Mouse (Mus musculus) olfactory bulb, adult 2 months (tissue): ENCODE results near the gene Wnt3a.

Experiments used
- CTCF ChIP-seq: fragments of 200-500 bp; IDR thresholded peaks from 2 replicates; pipeline ENCODE4 v1.5.1; 2012; ENCODE audit warnings: low read depth, mild to moderate bottlenecking, low read length, moderate library complexity; ENCODE audit not compliant: insufficient read depth
- POLR2A ChIP-seq: fragments of 200-500 bp; IDR thresholded peaks from 2 replicates; pipeline ENCODE4 v1.6.1; 2012; ENCODE audit warnings: mild to moderate bottlenecking, low read depth, low read length, moderate library complexity; ENCODE audit not compliant: insufficient read depth

DNA sequence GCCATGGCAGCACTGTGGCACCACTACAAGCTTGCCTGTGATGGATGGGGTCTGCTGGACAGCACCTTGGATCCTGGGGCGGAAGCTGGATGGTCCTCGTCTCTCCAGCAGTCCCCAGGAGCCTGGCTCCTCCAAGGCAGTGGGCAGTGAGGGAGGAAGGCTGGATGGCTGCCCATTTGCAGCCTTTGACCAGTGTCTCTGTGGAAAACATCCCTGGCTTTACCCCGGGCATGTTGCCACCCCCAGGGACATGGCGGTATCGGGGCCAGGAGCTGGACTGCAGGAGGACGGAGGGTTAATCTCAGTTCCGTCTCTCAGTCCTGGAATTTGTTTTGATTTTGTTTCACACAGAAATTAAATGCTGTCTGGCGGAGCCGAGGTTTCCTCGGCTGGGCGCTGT, 23.4 kb upstream of the Wnt3a start:
- TF ChIP-seq CTCF (no peak), POLR2A (no peak)
